ENCODE assay signal across 10 mouse cellular contexts in genomic region chr3:132701368-132701767, GRCm38 (mm10). TPM values are rescaled to one million over a fixed set of nuclear protein-coding genes. Genes with fewer than 3 reads are reported as not detected.
A peak's percentile ranks its signal among the peaks of the same experiment; 100 is the strongest.
DNase-seq lines count a peak whose midpoint lies in the region; ATAC-seq and TF ChIP-seq lines count a peak whose summit lies in the region.
"Had no signal": no experiment of that assay in that cellular context is flagged by ENCODE, and none has a peak within 500 bp of the region (broad histone marks: within the 10 kb centered on the region; RNA-seq: fewer than 3 reads in every experiment).

No protein-coding gene starts in this region.

- H3K4me1 ChIP-seq in forebrain, embryonic 13.5 days: no peaks in the 10 kb centered on the region
- H3K4me1 ChIP-seq in forebrain, embryonic 12.5 days: no peaks in the 10 kb centered on the region
- no peaks in the 10 kb centered on the region for H3K4me1 ChIP-seq in liver, embryonic 14.5 days (replicated peaks; ENCODE audit: control insufficient read depth in 2 of 2, insufficient read depth in 2 of 2, low read length in 1 of 2)
- no peaks in the 10 kb centered on the region for H3K4me1 ChIP-seq in liver, embryonic 12.5 days
- H3K4me1 ChIP-seq in midbrain, embryonic 14.5 days (ENCODE audit: control insufficient read depth, insufficient read depth, low read length): no peaks in the 10 kb centered on the region
- H3K4me1 ChIP-seq: megakaryocyte, embryonic 14.5 days had no signal

- H3K9ac ChIP-seq in forebrain, embryonic 13.5 days: no peak overlapping the region
- no peak overlapping the region for H3K9ac ChIP-seq in forebrain, embryonic 12.5 days
- no peak overlapping the region for H3K9ac ChIP-seq in liver, embryonic 14.5 days (replicated peaks)
- no peak overlapping the region for H3K9ac ChIP-seq in liver, embryonic 12.5 days
- H3K9ac ChIP-seq in midbrain, embryonic 14.5 days (replicated peaks; ENCODE audit: low read length): no peak overlapping the region
- H3K9ac ChIP-seq: kidney, embryonic 15.5 days had no signal

- no peak overlapping the region for H3K4me2 ChIP-seq in forebrain, embryonic 13.5 days
- no peak overlapping the region for H3K4me2 ChIP-seq in forebrain, embryonic 12.5 days
- H3K4me2 ChIP-seq in liver, embryonic 14.5 days (ENCODE audit: low read depth): no peak overlapping the region
- no peak overlapping the region for H3K4me2 ChIP-seq in liver, embryonic 12.5 days
- H3K4me2 ChIP-seq in midbrain, embryonic 14.5 days (ENCODE audit: low read length): no peak overlapping the region
- H3K4me2 ChIP-seq: kidney, embryonic 15.5 days had no signal

- H3K27me3 ChIP-seq in forebrain, embryonic 13.5 days: no peaks in the 10 kb centered on the region
- H3K27me3 ChIP-seq in forebrain, embryonic 12.5 days: no peaks in the 10 kb centered on the region
- H3K27me3 ChIP-seq in liver, embryonic 14.5 days (ENCODE audit: control insufficient read depth, insufficient read depth, low read length): no peaks in the 10 kb centered on the region
- H3K27me3 ChIP-seq in liver, embryonic 12.5 days (replicated peaks): no peaks in the 10 kb centered on the region
- no peaks in the 10 kb centered on the region for H3K27me3 ChIP-seq in midbrain, embryonic 14.5 days (ENCODE audit: control insufficient read depth, insufficient read depth, low read length)
- H3K27me3 ChIP-seq: kidney, embryonic 15.5 days; megakaryocyte, embryonic 14.5 days had no signal

- TF ChIP-seq CTCF in liver, embryonic 14.5 days (IDR thresholded peaks at IDR 0.05; ENCODE audit: low read depth): peak; percentile 52

- H3K27ac ChIP-seq in forebrain, embryonic 13.5 days: no peak overlapping the region
- no peak overlapping the region for H3K27ac ChIP-seq in forebrain, embryonic 12.5 days
- no peak overlapping the region for H3K27ac ChIP-seq in liver, embryonic 14.5 days
- H3K27ac ChIP-seq in liver, embryonic 12.5 days: no peak overlapping the region
- H3K27ac ChIP-seq in midbrain, embryonic 14.5 days (replicated peaks; ENCODE audit: low read depth, low read length): no peak overlapping the region
- H3K27ac ChIP-seq: kidney, embryonic 15.5 days had no signal

- no peak overlapping the region for H3K4me3 ChIP-seq in forebrain, embryonic 13.5 days
- no peak overlapping the region for H3K4me3 ChIP-seq in forebrain, embryonic 12.5 days (replicated peaks)
- no peak overlapping the region for H3K4me3 ChIP-seq in liver, embryonic 14.5 days (ENCODE audit: insufficient read depth in 1 of 2, low read depth in 2 of 2, low read length in 2 of 2)
- no peak overlapping the region for H3K4me3 ChIP-seq in liver, embryonic 12.5 days
- no peak overlapping the region for H3K4me3 ChIP-seq in midbrain, embryonic 14.5 days (replicated peaks; ENCODE audit: low read depth, low read length)
- H3K4me3 ChIP-seq: kidney, embryonic 15.5 days; megakaryocyte, embryonic 14.5 days had no signal

- TF ChIP-seq EP300 in liver, embryonic 14.5 days (IDR thresholded peaks at IDR 0.05; ENCODE audit: low read depth): no peak

- ATAC-seq in forebrain, embryonic 13.5 days: peak; percentile 76
- no peak for ATAC-seq in forebrain, embryonic 12.5 days (ENCODE audit: low FRiP score)
- no peak for ATAC-seq in liver, embryonic 14.5 days (ENCODE audit: insufficient read depth)
- ATAC-seq in liver, embryonic 12.5 days: no peak
- ATAC-seq in midbrain, embryonic 14.5 days (ENCODE audit: low FRiP score, low TSS enrichment): no peak; the same call in 1 of the 2 replicates
- ATAC-seq in inflammation-experienced regulatory T-cells, adult 6 months: no peak

- H3K36me3 ChIP-seq in forebrain, embryonic 13.5 days (ENCODE audit: poor library complexity, severe bottlenecking): no peaks in the 10 kb centered on the region
- no peaks in the 10 kb centered on the region for H3K36me3 ChIP-seq in forebrain, embryonic 12.5 days (replicated peaks)
- no peaks in the 10 kb centered on the region for H3K36me3 ChIP-seq in liver, embryonic 14.5 days (replicated peaks; ENCODE audit: control insufficient read depth, insufficient read depth, low read depth)
- 0 out of 2 replicates have a peak, but pooled peaks cover 9% of the 10 kb centered on the region for H3K36me3 ChIP-seq in liver, embryonic 12.5 days
- H3K36me3 ChIP-seq in midbrain, embryonic 14.5 days (ENCODE audit: control insufficient read depth, insufficient read depth, low read length): peaks cover 16% of the 10 kb centered on the region

- no peak for DNase-seq in liver, embryonic 14.5 days (ENCODE audit: low read depth in 3 of 3, low spot score in 3 of 3)
- peak; percentile 68 for DNase-seq in adipocyte (ENCODE audit: low spot score)
- peak; percentile 76 for DNase-seq in midbrain, embryonic 14.5 days
- DNase-seq in right cerebral cortex, postnatal 14 days: no peak

- 79% methylated on average over 3 of the region's 3 CpGs for WGBS in forebrain, embryonic 13.5 days
- 83% methylated on average over 3 of the region's 3 CpGs for WGBS in forebrain, embryonic 12.5 days
- 58% methylated on average over 3 of the region's 3 CpGs for WGBS in liver, embryonic 14.5 days (ENCODE audit: insufficient replicate concordance)
- WGBS in liver, embryonic 12.5 days (ENCODE audit: insufficient replicate concordance): 63% methylated on average over 3 of the region's 3 CpGs
- 86% methylated on average over 3 of the region's 3 CpGs for WGBS in midbrain, embryonic 14.5 days

- no peaks in the 10 kb centered on the region for H3K9me3 ChIP-seq in forebrain, embryonic 13.5 days (replicated peaks)
- no peaks in the 10 kb centered on the region for H3K9me3 ChIP-seq in forebrain, embryonic 12.5 days
- no peaks in the 10 kb centered on the region for H3K9me3 ChIP-seq in liver, embryonic 14.5 days (ENCODE audit: control insufficient read depth, low read length)
- H3K9me3 ChIP-seq in liver, embryonic 12.5 days (replicated peaks): no peaks in the 10 kb centered on the region
- H3K9me3 ChIP-seq in midbrain, embryonic 14.5 days (ENCODE audit: control insufficient read depth, low read length): no peaks in the 10 kb centered on the region
- H3K9me3 ChIP-seq: kidney, embryonic 15.5 days; megakaryocyte, embryonic 14.5 days had no signal

RNA-seq across cellular contexts. Expression of gene Aimp1, which starts 17.2 kb away (rescaled TPM):
- 67.0 and 74.3 TPM in 2 replicates for polyA plus RNA-seq in forebrain, embryonic 13.5 days (2015; fragmentation: Nextera tagmentation; extraction: Ambion mirVana)
- 70.2 and 70.4 TPM in 2 replicates for polyA plus RNA-seq in forebrain, embryonic 12.5 days (2016; fragmentation: Nextera tagmentation; extraction: Ambion mirVana)
- polyA plus RNA-seq in liver, embryonic 14.5 days (2012; rRNA removed): 15.7 and 37.0 TPM in 2 replicates
- 45.2 and 48.4 TPM in 2 replicates for polyA plus RNA-seq in liver, embryonic 14.5 days (2014; fragmentation: Nextera tagmentation; extraction: Ambion mirVana)
- 53.2 and 55.1 TPM in 2 replicates for polyA plus RNA-seq in liver, embryonic 12.5 days (2016; fragmentation: Nextera tagmentation; extraction: Ambion mirVana)
- polyA plus RNA-seq in midbrain, embryonic 14.5 days (2014; fragmentation: Nextera tagmentation; extraction: Ambion mirVana): 66.4 and 84.8 TPM in 2 replicates
- polyA plus RNA-seq in inflammation-experienced regulatory T-cells, adult 6 months (2017; shearing (Covaris generic)): 100 to 1,000 TPM; 104 to 110 (median 104) TPM

RNA-seq across cellular contexts. Expression of gene Tbck, which starts 17.4 kb away (rescaled TPM):
- 32.2 and 33.0 TPM in 2 replicates for polyA plus RNA-seq in forebrain, embryonic 13.5 days (2015; fragmentation: Nextera tagmentation; extraction: Ambion mirVana)
- polyA plus RNA-seq in forebrain, embryonic 12.5 days (2016; fragmentation: Nextera tagmentation; extraction: Ambion mirVana): 29.2 and 29.6 TPM in 2 replicates
- polyA plus RNA-seq in liver, embryonic 14.5 days (2012; rRNA removed): 0.92 and 0.94 TPM in 2 replicates
- 2.3 and 2.9 TPM in 2 replicates for polyA plus RNA-seq in liver, embryonic 14.5 days (2014; fragmentation: Nextera tagmentation; extraction: Ambion mirVana)
- polyA plus RNA-seq in liver, embryonic 12.5 days (2016; fragmentation: Nextera tagmentation; extraction: Ambion mirVana): 8.0 and 8.7 TPM in 2 replicates
- 32.4 and 33.2 TPM in 2 replicates for polyA plus RNA-seq in midbrain, embryonic 14.5 days (2014; fragmentation: Nextera tagmentation; extraction: Ambion mirVana)
- polyA plus RNA-seq in inflammation-experienced regulatory T-cells, adult 6 months (2017; shearing (Covaris generic)): 10 to 100 TPM; 31.6 to 38.3 (median 34.3) TPM

Comparison
In these comparisons a context has a peak if more than half of its experiments do, and no peak if none do; other contexts are left out.
1. DNase-seq: peak in adipocyte (single experiment) and midbrain, embryonic 14.5 days (single experiment); none in liver, embryonic 14.5 days (0 of 3) and right cerebral cortex, postnatal 14 days (single experiment).